Mouse (Mus musculus) cerebral cortex, adult 2 months (tissue): ENCODE measurements around the gene Trp53bp2.

Source experiments
- WGBS: fragments of 180-500 bp; shearing (Covaris S2); methylation state at CpG from one replicate; pipeline ENCODE4 v1.1.7; 2018; 5-methylcytosine and 5-hydroxymethylcytosine counted together

Trp53bp2 gene

GRCm38 (mm10) chr1:182408243-182408642 is 729 bp upstream of the Trp53bp2 start:
- 3% methylated on average over 13 of the region's 13 CpGs for WGBS

DNA sequence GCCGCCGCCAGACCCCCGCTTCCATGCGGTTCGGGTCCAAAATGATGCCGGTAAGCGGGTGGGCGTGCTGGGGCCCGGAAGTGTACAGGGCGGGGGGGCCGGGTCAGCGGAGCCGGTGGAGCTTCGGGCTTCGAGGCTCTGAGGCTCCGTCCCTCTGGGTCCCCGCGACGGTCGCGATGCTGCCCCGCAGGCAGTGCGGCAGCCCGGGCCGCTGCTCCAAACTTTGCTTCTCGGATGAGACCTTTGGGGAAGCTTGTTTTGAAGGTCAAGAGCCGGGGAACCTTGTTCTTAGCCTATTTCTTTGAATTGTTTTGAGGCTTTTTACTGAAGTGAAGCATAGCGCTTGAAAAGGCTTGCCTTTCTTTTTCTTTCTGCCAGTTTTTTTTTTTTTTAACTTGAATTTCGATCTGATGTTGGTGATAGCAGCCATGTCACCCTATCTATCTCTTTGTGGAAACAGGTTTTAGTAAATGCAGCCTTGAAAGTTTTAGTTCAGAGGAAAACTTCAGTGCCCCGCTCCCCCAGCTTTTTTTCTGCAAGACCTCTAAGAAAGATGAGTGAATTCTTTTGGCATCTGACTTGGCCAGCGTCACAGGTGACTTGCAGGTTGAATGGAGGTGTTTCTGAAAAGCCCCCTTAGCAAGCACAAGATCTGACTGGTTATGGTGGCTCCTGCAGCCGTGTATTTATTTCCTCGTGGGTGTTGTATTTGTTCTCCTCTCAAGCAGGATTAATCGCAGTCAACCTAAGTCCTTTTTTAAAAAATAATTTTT is 615 bp downstream of the Trp53bp2 start:
- 3% methylated on average over 34 of the region's 34 CpGs for WGBS

DNA sequence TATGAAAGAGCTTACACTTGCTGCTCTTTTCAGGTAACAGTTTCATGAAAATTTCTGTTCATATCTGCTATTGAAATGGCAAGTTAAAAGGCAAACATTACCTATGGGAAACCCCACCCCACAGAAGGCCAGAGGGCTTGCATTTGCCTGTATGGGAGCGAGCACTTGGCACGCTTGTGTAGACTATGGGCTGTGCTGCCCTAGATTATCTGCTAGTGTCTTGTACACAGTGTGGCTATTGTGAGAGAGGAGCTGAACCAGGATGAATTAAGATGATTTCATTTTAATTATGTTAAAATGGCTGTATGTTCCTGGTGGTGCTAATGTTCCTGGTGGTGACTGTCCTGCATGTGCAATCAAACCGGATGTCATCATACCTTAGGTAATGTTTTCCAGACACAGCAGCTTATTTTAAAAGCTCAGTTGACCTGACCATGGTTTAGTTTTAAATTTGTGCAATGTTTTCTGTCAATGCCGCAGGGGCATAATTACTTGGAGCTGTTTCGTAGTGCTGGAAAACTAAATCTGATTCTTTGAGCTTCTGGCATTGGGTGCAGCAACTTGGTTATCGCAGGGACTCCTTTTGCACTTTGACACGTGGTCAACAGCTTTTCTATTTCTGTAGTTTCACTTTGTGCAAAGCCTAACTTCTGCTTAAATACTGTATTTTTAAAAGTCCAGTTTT is 3.8 kb downstream of the Trp53bp2 start:
- 61% methylated on average over 7 of the region's 7 CpGs for WGBS

DNA sequence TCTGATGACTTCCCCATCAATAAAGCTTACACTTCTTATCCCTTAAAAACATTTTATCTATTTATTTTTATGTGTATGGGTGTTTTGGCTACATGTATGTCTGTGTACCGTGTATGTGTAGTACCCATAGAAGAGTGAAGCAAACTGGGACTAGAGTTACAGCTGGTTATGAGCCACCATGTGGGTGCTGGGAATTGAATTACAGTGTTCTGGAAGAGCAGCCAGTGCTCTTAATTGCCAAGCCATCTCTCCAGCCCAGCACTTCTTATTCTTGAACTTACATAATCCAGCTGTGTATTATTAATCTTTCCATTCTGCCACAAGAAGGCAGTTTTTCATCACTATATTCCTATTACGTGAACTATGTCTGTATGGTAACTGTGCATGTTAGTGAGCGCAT is 10.5 kb downstream of the Trp53bp2 start:
- 87% methylated on average over 3 of the region's 3 CpGs for whole genome bisulfite sequencing

DNA sequence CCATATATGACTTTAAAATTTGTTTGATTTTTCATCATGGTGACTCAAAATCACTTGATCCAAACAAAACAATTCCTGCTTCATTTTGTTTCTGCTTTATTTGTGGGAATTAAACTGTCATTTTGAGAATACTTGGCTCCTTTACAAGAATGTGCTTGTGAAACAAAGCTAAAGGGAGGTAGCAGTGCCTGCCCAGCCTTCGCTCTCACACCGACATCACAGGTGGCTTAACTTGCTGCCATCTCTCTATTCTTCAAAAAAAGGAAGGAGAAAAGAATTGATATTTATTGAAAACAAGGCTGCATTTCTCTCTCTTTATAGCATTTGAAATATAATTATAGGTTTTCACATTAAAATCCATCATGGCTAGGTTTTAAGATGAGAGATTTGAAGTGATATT is 15.3 kb downstream of the Trp53bp2 start:
- WGBS = 54% methylated on average over 2 of the region's 2 CpGs

DNA sequence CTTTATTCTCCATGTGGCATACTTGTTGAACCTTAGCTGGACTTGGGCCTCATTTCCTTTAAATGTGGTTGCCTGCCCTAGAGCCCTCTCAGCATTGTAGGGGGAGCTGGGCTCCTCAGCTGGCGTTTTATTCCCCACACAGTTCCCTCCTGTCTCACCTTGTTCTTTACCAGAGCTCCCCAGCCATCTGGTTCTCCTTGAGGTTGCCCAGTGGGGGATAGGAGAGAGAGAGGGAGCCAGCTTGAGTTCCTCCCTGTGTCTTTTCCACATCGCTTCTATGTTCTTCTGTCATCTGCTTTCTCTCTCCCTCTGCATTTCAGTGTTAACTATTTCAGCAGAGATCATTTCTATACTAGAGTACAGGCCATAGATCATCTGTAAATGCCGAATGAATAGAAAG is 16.2 kb downstream of the Trp53bp2 start:
- 70% methylated on average over 3 of the region's 3 CpGs for WGBS

DNA sequence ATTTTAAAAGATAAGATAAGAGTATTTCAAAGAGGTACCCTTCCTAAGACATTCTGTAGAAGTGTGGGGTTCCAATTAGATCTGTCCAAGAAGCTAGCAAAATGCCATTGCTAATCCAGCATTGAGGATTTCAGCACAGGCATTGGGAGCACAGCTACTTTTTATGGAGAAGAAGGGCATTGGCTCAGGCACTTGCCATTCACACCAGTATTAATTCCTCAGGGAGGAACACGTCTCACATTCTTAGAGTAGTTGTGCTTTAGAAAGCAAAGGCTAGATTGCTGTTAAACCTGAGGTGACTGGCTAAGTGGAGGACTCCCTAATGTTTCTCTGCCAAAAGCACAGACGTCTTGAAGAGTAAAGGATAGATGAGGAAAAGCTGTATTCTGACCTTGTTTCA is 17.5 kb downstream of the Trp53bp2 start:
- WGBS = 61% methylated on average over 2 of the region's 2 CpGs

- 70% methylated on average over 1 of the region's 1 CpGs for WGBS
Observed at GRCm38 (mm10) chr1:182427426-182427825, 18.5 kb downstream of the Trp53bp2 start.

DNA sequence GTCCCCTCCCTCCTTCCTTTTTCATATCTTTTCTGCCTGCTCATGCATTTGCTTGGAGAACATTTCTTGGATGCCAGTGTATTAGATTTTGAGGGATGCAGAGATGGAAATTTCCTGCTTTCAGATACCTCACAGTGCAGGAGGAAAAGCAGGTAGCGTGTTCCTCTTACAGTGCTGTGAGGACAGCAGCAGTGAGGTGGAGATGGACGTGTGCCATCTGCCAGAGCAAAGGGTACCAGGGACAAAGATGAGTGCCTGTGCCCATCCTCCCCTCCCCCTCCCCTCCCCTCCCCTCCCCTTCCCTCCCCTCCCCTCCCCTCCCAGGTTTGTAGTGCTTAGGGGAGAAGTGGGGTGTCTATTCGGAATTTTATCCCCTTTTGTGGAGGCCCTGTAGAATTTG is 20.9 kb downstream of the Trp53bp2 start:
- WGBS = 81% methylated on average over 3 of the region's 3 CpGs

GRCm38 (mm10) chr1:182430676-182431075 is 21.7 kb downstream of the Trp53bp2 start:
- 97% methylated on average over 2 of the region's 2 CpGs for WGBS

DNA sequence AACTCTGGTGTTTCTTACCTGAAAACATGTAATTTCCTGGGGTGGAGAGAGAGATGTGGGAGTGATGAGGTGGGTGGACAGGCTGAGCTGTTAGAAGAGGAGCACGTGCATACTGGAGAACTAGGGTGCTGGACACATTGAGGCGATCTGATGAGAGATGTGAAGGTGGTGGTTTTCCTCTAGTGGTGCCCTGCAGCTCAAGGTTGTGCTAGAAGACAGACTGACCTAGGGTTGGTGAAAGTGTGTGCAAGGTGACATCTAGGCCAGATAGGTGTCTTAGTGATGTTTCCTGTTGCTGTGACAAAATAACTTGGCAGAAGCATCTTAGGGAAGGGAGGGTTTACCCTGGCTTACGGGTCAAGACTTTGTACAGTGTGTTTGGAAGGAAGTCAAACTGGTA is 23.1 kb downstream of the Trp53bp2 start:
- 68% methylated on average over 3 of the region's 3 CpGs for WGBS

GRCm38 (mm10) chr1:182436746-182437145 is 27.8 kb downstream of the Trp53bp2 start:
- 68% methylated on average over 5 of the region's 5 CpGs for WGBS

DNA sequence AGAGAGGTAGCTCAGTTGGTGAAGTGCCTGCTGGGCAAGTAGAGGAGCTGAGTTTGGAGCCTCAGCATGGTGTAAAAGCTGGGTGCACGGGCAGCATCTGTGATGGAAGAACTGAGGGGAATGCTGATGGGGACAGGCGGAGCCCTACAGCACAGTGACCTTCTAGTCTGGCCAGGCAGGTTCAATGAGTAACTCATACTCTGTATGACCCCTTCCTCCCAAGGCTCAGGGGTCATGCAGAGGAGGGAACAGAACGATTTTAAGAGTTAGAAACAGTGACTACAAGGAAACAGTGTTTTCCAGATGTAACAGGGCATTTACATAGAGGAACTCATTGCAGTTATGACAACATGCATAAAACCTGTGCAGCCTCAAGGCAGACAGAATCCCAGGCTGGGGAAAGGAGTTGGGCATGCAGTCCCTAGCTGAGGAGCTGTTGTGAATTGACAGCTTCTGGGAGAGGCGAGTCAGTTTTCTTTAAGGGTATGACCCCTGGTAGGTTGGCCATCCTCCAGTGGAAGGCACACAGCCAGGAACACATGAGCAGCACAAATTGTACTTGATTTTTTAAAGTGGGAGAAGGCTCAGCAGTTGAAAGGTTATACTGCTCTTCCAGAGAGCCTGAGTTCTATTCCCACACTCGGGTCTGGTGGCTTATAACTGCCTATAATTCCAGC is 30.7 kb downstream of the Trp53bp2 start:
- 74% methylated on average over 5 of the region's 5 CpGs for WGBS

- 73% methylated on average over 18 of the region's 18 CpGs for WGBS
Observed at GRCm38 (mm10) chr1:182441791-182442473, 33.0 kb downstream of the Trp53bp2 start.

DNA sequence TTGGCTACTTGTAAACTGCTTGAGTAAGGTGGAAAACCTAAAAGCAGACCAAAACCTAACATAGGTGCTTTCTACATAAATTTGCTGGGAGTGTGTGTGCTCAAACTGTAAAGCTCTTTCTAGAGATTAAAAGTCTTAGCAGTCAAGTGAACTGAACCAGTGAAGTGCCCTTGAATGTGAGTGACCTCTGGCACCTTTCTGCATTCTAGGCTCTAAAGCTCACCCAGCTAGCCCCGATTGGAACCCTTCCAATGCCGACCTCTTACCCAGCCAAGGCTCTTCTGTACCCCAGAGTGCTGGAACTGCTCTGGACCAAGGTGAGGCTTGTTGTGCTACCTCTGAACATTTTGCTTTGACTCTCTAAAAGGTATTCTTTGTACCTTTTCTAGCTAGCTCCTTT is 35.1 kb downstream of the Trp53bp2 start:
- WGBS = 83% methylated on average over 2 of the region's 2 CpGs

DNA sequence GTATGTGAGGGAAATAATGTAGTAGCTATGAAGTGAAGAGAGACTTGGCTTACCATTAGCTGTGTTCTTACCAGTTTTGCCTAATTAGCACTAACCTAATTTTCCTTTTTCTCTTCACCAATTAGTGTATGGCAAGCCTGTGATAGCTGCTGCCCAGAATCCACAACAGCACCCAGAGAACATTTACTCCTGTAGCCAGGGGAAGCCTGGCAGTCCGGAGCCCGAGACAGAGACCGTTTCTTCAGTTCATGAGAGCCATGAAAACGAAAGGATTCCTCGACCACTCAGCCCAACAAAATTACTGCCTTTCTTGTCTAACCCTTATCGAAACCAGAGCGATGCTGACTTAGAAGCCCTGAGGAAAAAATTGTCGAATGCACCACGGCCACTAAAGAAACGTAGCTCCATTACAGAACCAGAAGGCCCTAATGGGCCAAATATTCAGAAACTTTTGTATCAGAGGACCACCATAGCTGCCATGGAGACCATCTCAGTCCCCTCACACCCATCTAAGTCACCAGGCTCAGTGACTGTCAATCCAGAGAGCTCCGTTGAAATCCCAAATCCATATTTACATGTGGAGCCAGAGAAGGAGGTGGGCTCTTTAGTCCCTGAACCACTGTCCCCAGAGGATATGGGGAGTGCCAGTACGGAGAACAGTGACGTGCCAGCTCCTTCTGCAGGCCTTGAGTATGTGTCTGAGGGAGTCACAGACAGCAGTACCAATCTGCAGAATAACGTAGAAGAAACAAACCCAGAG is 39.5 kb downstream of the Trp53bp2 start:
- 80% methylated on average over 14 of the region's 14 CpGs for WGBS

- 92% methylated on average over 4 of the region's 4 CpGs for WGBS
Observed at GRCm38 (mm10) chr1:182452473-182452872, 43.5 kb downstream of the Trp53bp2 start.

GRCm38 (mm10) chr1:182455080-182455479 is 46.1 kb downstream of the Trp53bp2 start:
- 47% methylated on average over 2 of the region's 2 CpGs for WGBS

GRCm38 (mm10) chr1:182458556-182458955 is 49.6 kb downstream of the Trp53bp2 start:
- 72% methylated on average over 19 of the region's 19 CpGs for WGBS

- 87% methylated on average over 8 of the region's 8 CpGs for WGBS
Observed at GRCm38 (mm10) chr1:182459436-182459835, 50.5 kb downstream of the Trp53bp2 start.
